Mouse (Mus musculus) thymus, postnatal 36 days (tissue): ENCODE data around the gene Tmprss7.

Experiments
- DNase-seq, 2 experiments: peaks; one replicate each; pipeline ENCODE4 v3.0.0; 2022; ENCODE audit warnings: mixed read lengths in 2 of 2

Tmprss7 gene

GRCm38 (mm10) chr16:45685295-45685694 is 8.2 kb downstream of the Tmprss7 start:
- DNase-seq = no peak

- DNase-seq = peak in 1 of 2 experiments; percentile 10
These were observed 8.6 kb downstream of the Tmprss7 start for GRCm38 (mm10) chr16:45684815-45685214.

- DNase-seq = no peak
These were observed 17.0 kb downstream of the Tmprss7 start for GRCm38 (mm10) chr16:45676462-45676861.

- no peak for DNase-seq
These were observed 23.5 kb downstream of the Tmprss7 start for GRCm38 (mm10) chr16:45670005-45670404.

- DNase-seq = no peak
These were observed 25.3 kb downstream of the Tmprss7 start for GRCm38 (mm10) chr16:45668178-45668577.

GRCm38 (mm10) chr16:45666136-45666535 is 27.3 kb downstream of the Tmprss7 start:
- no peak for DNase-seq

GRCm38 (mm10) chr16:45662381-45662780 is 31.1 kb downstream of the Tmprss7 start:
- DNase-seq = no peak

- no peak for DNase-seq
These were observed 33.9 kb downstream of the Tmprss7 start for GRCm38 (mm10) chr16:45659596-45659995.

GRCm38 (mm10) chr16:45658248-45658647 is 35.2 kb downstream of the Tmprss7 start:
- no peak for DNase-seq

GRCm38 (mm10) chr16:45657574-45658159 is 35.8 kb downstream of the Tmprss7 start:
- DNase-seq = no peak

- DNase-seq = no peak
These were observed 39.0 kb downstream of the Tmprss7 start for GRCm38 (mm10) chr16:45654465-45654864.

- DNase-seq = peak; percentile 15 to 17
These were observed 39.5 kb downstream of the Tmprss7 start, which contains the start of gene BC016579 for GRCm38 (mm10) chr16:45653934-45654332. Gene BC016579 (minus strand): TSS chr16:45654068.

- DNase-seq = no peak
These were observed 40.2 kb downstream of the Tmprss7 start for GRCm38 (mm10) chr16:45653009-45653933.

- no peak for DNase-seq
These were observed 42.0 kb downstream of the Tmprss7 start for GRCm38 (mm10) chr16:45651497-45651896.

GRCm38 (mm10) chr16:45644380-45644779 is 49.1 kb downstream of the Tmprss7 start:
- DNase-seq = no peak

GRCm38 (mm10) chr16:45643944-45644343 is 49.5 kb downstream of the Tmprss7 start:
- no peak for DNase-seq

GRCm38 (mm10) chr16:45641301-45641700 is 52.2 kb downstream of the Tmprss7 start:
- no peak for DNase-seq

- DNase-seq = no peak
These were observed 53.2 kb downstream of the Tmprss7 start for GRCm38 (mm10) chr16:45640070-45640762.

- DNase-seq = no peak
These were observed 57.6 kb downstream of the Tmprss7 start for GRCm38 (mm10) chr16:45635826-45636225.

- DNase-seq = no peak
These were observed 61.0 kb downstream of the Tmprss7 start for GRCm38 (mm10) chr16:45632420-45632819.

- DNase-seq = peak; percentile 44 to 53
These were observed 63.0 kb downstream of the Tmprss7 start for GRCm38 (mm10) chr16:45630347-45630960.

- no peak for DNase-seq
These were observed 63.9 kb downstream of the Tmprss7 start for GRCm38 (mm10) chr16:45629497-45630105.
